Mouse (Mus musculus): ENCODE data around the gene Itga7. TPM values are rescaled to one million over a fixed set of nuclear protein-coding genes. Genes with fewer than 3 reads are reported as not detected.
A peak's percentile ranks its signal among the peaks of the same experiment; 100 is the strongest.

Gene Itga7
- total RNA-seq, 1 experiment = 17.6 TPM

GRCm38 (mm10) chr10:128923935-128924334, 9.7 kb upstream of the Itga7 start, which contains the start of gene Bloc1s1:
Bloc1s1 (minus strand) TSS chr10:128924035.
- Histone ChIP-seq H3K9ac (ENCODE audit: insufficient read depth, low read depth, low read length, poor library complexity, severe bottlenecking) (peak within 1 kb of the TSS; percentile 90), H3K9me3 (ENCODE audit: control insufficient read depth, insufficient read depth, low read depth, low read length) (no peaks in the 10 kb centered on the region), H3K4me3 (ENCODE audit: insufficient read depth in 1 of 2, low read depth in 1 of 2, low read length in 2 of 2, poor library complexity in 1 of 2, severe bottlenecking in 1 of 2) (peak within 1 kb of the TSS; percentile 76 to 95), H3K36me3 (ENCODE audit: control insufficient read depth, insufficient read depth, low read length, poor library complexity, severe bottlenecking) (no peaks in the 10 kb centered on the region), H3K27ac (ENCODE audit: insufficient read depth, low read depth, low read length, poor library complexity, severe bottlenecking) (peak within 1 kb of the TSS; percentile 69), H3K4me1 (ENCODE audit: control insufficient read depth in 2 of 2, insufficient read depth in 2 of 2, low read length in 2 of 2, poor library complexity in 1 of 2) (peaks cover 0 to 17% of the 10 kb centered on the region in 2 experiments; a peak in 2 of 4 replicates)
- no peak for DNase-seq (ENCODE audit: low read depth, low spot score)
- TF ChIP-seq HCFC1 (IDR thresholded peaks at IDR 0.05; ENCODE audit: borderline replicate concordance, insufficient read depth, low read length) (no peak), ZC3H11A (IDR thresholded peaks at IDR 0.05; ENCODE audit: borderline replicate concordance, low read depth, low read length) (no peak), MAFK (IDR thresholded peaks at IDR 0.05; ENCODE audit: insufficient read depth, low read depth, low read length) (no peak), ZNF384 (IDR thresholded peaks at IDR 0.05; ENCODE audit: low read depth, low read length) (no peak), CHD2 (IDR thresholded peaks at IDR 0.05; ENCODE audit: low read depth, low read length) (no peak)
- in situ Hi-C loops (cut with MboI; ENCODE audit: low sequenced_read_pairs in 2 of 2, unreplicated experiment in 2 of 2) = no loop called here

- TF ChIP-seq HCFC1 (IDR thresholded peaks at IDR 0.05; ENCODE audit: borderline replicate concordance, insufficient read depth, low read length) = no peak
- no peak for TF ChIP-seq MAFK (IDR thresholded peaks at IDR 0.05; ENCODE audit: insufficient read depth, low read depth, low read length)
- no peak for TF ChIP-seq CHD2 (IDR thresholded peaks at IDR 0.05; ENCODE audit: low read depth, low read length)
- no peak for TF ChIP-seq ZNF384 (IDR thresholded peaks at IDR 0.05; ENCODE audit: low read depth, low read length)
- TF ChIP-seq ZC3H11A (IDR thresholded peaks at IDR 0.05; ENCODE audit: borderline replicate concordance, low read depth, low read length) = no peak
- Histone ChIP-seq H3K27ac (ENCODE audit: insufficient read depth, low read depth, low read length, poor library complexity, severe bottlenecking) (no peak overlapping the region), H3K9me3 (ENCODE audit: control insufficient read depth, insufficient read depth, low read depth, low read length) (no peaks in the 10 kb centered on the region), H3K4me3 (ENCODE audit: insufficient read depth in 1 of 2, low read depth in 1 of 2, low read length in 2 of 2, poor library complexity in 1 of 2, severe bottlenecking in 1 of 2) (no peak overlapping the region), H3K36me3 (ENCODE audit: control insufficient read depth, insufficient read depth, low read length, poor library complexity, severe bottlenecking) (no peaks in the 10 kb centered on the region), H3K9ac (ENCODE audit: insufficient read depth, low read depth, low read length, poor library complexity, severe bottlenecking) (no peak overlapping the region), H3K4me1 (ENCODE audit: control insufficient read depth in 2 of 2, insufficient read depth in 2 of 2, low read length in 2 of 2, poor library complexity in 1 of 2) (peaks cover 0 to 3% of the 10 kb centered on the region in 2 experiments; a peak in 1 of 4 replicates)
- in situ Hi-C loops (cut with MboI; ENCODE audit: low sequenced_read_pairs in 2 of 2, unreplicated experiment in 2 of 2) = no loop called here
- no peak for DNase-seq (ENCODE audit: low read depth, low spot score)
These were observed 5.3 kb upstream of the Itga7 start for GRCm38 (mm10) chr10:128928356-128928755.

- H3K9me3 ChIP-seq (ENCODE audit: control insufficient read depth, insufficient read depth, low read depth, low read length) = no peaks in the 10 kb centered on the region
- no peak overlapping the region for H3K27ac ChIP-seq (ENCODE audit: insufficient read depth, low read depth, low read length, poor library complexity, severe bottlenecking)
- in situ Hi-C loops (cut with MboI; ENCODE audit: low sequenced_read_pairs in 2 of 2, unreplicated experiment in 2 of 2) = no loop called here
- H3K9ac ChIP-seq (ENCODE audit: insufficient read depth, low read depth, low read length, poor library complexity, severe bottlenecking) = no peak overlapping the region
- no peak overlapping the region for H3K4me3 ChIP-seq (ENCODE audit: insufficient read depth in 1 of 2, low read depth in 1 of 2, low read length in 2 of 2, poor library complexity in 1 of 2, severe bottlenecking in 1 of 2)
- no peak for DNase-seq (ENCODE audit: low read depth, low spot score)
- H3K36me3 ChIP-seq (ENCODE audit: control insufficient read depth, insufficient read depth, low read length, poor library complexity, severe bottlenecking) = no peaks in the 10 kb centered on the region
- peaks cover 0 to 2% of the 10 kb centered on the region in 2 experiments; a peak in 1 of 4 replicates for H3K4me1 ChIP-seq (ENCODE audit: control insufficient read depth in 2 of 2, insufficient read depth in 2 of 2, low read length in 2 of 2, poor library complexity in 1 of 2)
- TF ChIP-seq MAFK (IDR thresholded peaks at IDR 0.05; ENCODE audit: insufficient read depth, low read depth, low read length) (no peak), CHD2 (IDR thresholded peaks at IDR 0.05; ENCODE audit: low read depth, low read length) (no peak), HCFC1 (IDR thresholded peaks at IDR 0.05; ENCODE audit: borderline replicate concordance, insufficient read depth, low read length) (no peak), ZC3H11A (IDR thresholded peaks at IDR 0.05; ENCODE audit: borderline replicate concordance, low read depth, low read length) (no peak), ZNF384 (IDR thresholded peaks at IDR 0.05; ENCODE audit: low read depth, low read length) (no peak)
These were observed 3.8 kb upstream of the Itga7 start for GRCm38 (mm10) chr10:128929638-128930378.

GRCm38 (mm10) chr10:128931441-128931840, 2.2 kb upstream of the Itga7 start:
- H3K27ac ChIP-seq (ENCODE audit: insufficient read depth, low read depth, low read length, poor library complexity, severe bottlenecking) = no peak overlapping the region
- in situ Hi-C loops (cut with MboI; ENCODE audit: low sequenced_read_pairs in 2 of 2, unreplicated experiment in 2 of 2) = no loop called here
- H3K36me3 ChIP-seq (ENCODE audit: control insufficient read depth, insufficient read depth, low read length, poor library complexity, severe bottlenecking) = no peaks in the 10 kb centered on the region
- no peak overlapping the region for H3K4me3 ChIP-seq (ENCODE audit: insufficient read depth in 1 of 2, low read depth in 1 of 2, low read length in 2 of 2, poor library complexity in 1 of 2, severe bottlenecking in 1 of 2)
- no peak for DNase-seq (ENCODE audit: low read depth, low spot score)
- no peaks in the 10 kb centered on the region for H3K9me3 ChIP-seq (ENCODE audit: control insufficient read depth, insufficient read depth, low read depth, low read length)
- peaks cover 0 to 2% of the 10 kb centered on the region in 2 experiments; a peak in 1 of 4 replicates for H3K4me1 ChIP-seq (ENCODE audit: control insufficient read depth in 2 of 2, insufficient read depth in 2 of 2, low read length in 2 of 2, poor library complexity in 1 of 2)
- H3K9ac ChIP-seq (ENCODE audit: insufficient read depth, low read depth, low read length, poor library complexity, severe bottlenecking) = no peak overlapping the region
- TF ChIP-seq HCFC1 (IDR thresholded peaks at IDR 0.05; ENCODE audit: borderline replicate concordance, insufficient read depth, low read length) (no peak), MAFK (IDR thresholded peaks at IDR 0.05; ENCODE audit: insufficient read depth, low read depth, low read length) (no peak), ZC3H11A (IDR thresholded peaks at IDR 0.05; ENCODE audit: borderline replicate concordance, low read depth, low read length) (no peak)
